Mouse (Mus musculus) MEL (cell line): ENCODE results near the gene H3f3b. TPM values are rescaled to one million over a fixed set of nuclear protein-coding genes. Genes with fewer than 3 reads are reported as not detected.

Source experiments
- DNase-seq: peaks from one replicate; pipeline ENCODE4 v3.0.0; 2011; ENCODE audit warnings: low read depth, low spot score
- H3K27ac ChIP-seq: 2 replicates; pipeline ENCODE4 v1.5.1; 2012; ENCODE audit warnings: low read depth, mild to moderate bottlenecking, control low read depth, low read length, moderate library complexity; ENCODE audit not compliant: control insufficient read depth
- H3K27me3 ChIP-seq, 2 experiments: fragments of 150-350 bp in 1 of 2; sonication (generic) in 1 of 2; 2 replicates each; pipeline ENCODE4 v1.6.1; 2012; ENCODE audit warnings: low read length in 2 of 2, mild to moderate bottlenecking in 2 of 2, improper control_type of control experiment in 1 of 2, moderate library complexity in 1 of 2; ENCODE audit not compliant: insufficient read depth in 2 of 2, control insufficient read depth in 1 of 2
- H3K36me3 ChIP-seq, 2 experiments: 2 replicates each; pipeline ENCODE4 v1.6.1; 2012 to 2014; ENCODE audit warnings: low read length in 2 of 2, improper control_type of control experiment in 1 of 2, inconsistent platforms in 1 of 2, mild to moderate bottlenecking in 1 of 2; ENCODE audit not compliant: insufficient read depth in 2 of 2, control insufficient read depth in 1 of 2
- H3K4me1 ChIP-seq, 2 experiments: fragments of 150-350 bp in 1 of 2; sonication (generic) in 1 of 2; 2 replicates each; pipeline ENCODE4 v1.6.1; 2012; ENCODE audit warnings: low read length in 2 of 2, improper control_type of control experiment in 1 of 2, mild to moderate bottlenecking in 1 of 2; ENCODE audit not compliant: insufficient read depth in 2 of 2, control insufficient read depth in 1 of 2
- H3K4me3 ChIP-seq, 2 experiments: fragments of 150-350 bp in 1 of 2; sonication (generic) in 1 of 2; 2 replicates each; pipeline ENCODE4 v1.5.1; 2012; ENCODE audit warnings: low read depth in 2 of 2, low read length in 2 of 2, mild to moderate bottlenecking in 2 of 2, moderate library complexity in 2 of 2, control low read depth in 1 of 2, improper control_type of control experiment in 1 of 2; ENCODE audit not compliant: control insufficient read depth in 1 of 2, insufficient read depth in 1 of 2
- H3K79me2 ChIP-seq: 2 replicates; pipeline ENCODE4 v1.6.1; 2012; ENCODE audit warnings: mild to moderate bottlenecking, low read length, moderate library complexity; ENCODE audit not compliant: control insufficient read depth, poor library complexity, insufficient read depth
- H3K9ac ChIP-seq: 2 replicates; pipeline ENCODE4 v1.6.1; 2012; ENCODE audit warnings: low read depth, mild to moderate bottlenecking, control low read depth, low read length, moderate library complexity; ENCODE audit not compliant: control insufficient read depth, poor library complexity, severe bottlenecking
- H3K9me3 ChIP-seq: fragments of 150-350 bp; sonication (generic); replicated peaks from 2 replicates; pipeline ENCODE4 v1.6.1; 2012; ENCODE audit warnings: mild to moderate bottlenecking, low read length, improper control_type of control experiment, moderate library complexity; ENCODE audit not compliant: insufficient read depth
- BHLHE40 ChIP-seq: IDR thresholded peaks from 2 replicates; pipeline ENCODE4 v1.6.1; 2012; ENCODE audit warnings: low read depth, mild to moderate bottlenecking, inconsistent platforms, low read length, improper control_type of control experiment, borderline replicate concordance
- CHD1 ChIP-seq: IDR thresholded peaks from 2 replicates; pipeline ENCODE4 v1.6.1; 2012; ENCODE audit warnings: low read depth, mild to moderate bottlenecking, inconsistent platforms, low read length, improper control_type of control experiment
- CTCF ChIP-seq, 3 experiments: IDR thresholded peaks in 2 of 3; conservative IDR thresholded peaks in 1 of 3; 2 replicates each; pipeline ENCODE4 v1.5.1; 2011 to 2012; ENCODE audit warnings: low read length in 3 of 3, low read depth in 2 of 3, mild to moderate bottlenecking in 2 of 3, improper control_type of control experiment in 1 of 3, inconsistent platforms in 1 of 3, mixed read lengths in 1 of 3, moderate library complexity in 1 of 3; ENCODE audit not compliant: control insufficient read depth in 1 of 3, insufficient read depth in 1 of 3, poor library complexity in 1 of 3, severe bottlenecking in 1 of 3
- ELF1 ChIP-seq: IDR thresholded peaks from 2 replicates; pipeline ENCODE4 v1.6.1; 2014; ENCODE audit warnings: low read depth, mild to moderate bottlenecking, inconsistent platforms, low read length, improper control_type of control experiment, moderate library complexity
- EP300 ChIP-seq, 2 experiments: IDR thresholded peaks; 2 replicates each; pipeline ENCODE4 v1.6.1; 2011; ENCODE audit warnings: improper control_type of control experiment in 2 of 2, low read length in 2 of 2, low read depth in 1 of 2, mild to moderate bottlenecking in 1 of 2
- JUND ChIP-seq: IDR thresholded peaks from 2 replicates; pipeline ENCODE4 v1.6.1; 2011; ENCODE audit warnings: low read depth, mild to moderate bottlenecking, improper control_type of control experiment, low read length
- KAT2A ChIP-seq: conservative IDR thresholded peaks from 2 replicates; pipeline ENCODE4 v1.6.1; 2012; ENCODE audit warnings: low read depth, low read length, improper control_type of control experiment, inconsistent platforms
- MAZ ChIP-seq: IDR thresholded peaks from 2 replicates; pipeline ENCODE4 v1.6.1; 2012; ENCODE audit warnings: low read depth, mild to moderate bottlenecking, inconsistent platforms, low read length, improper control_type of control experiment
- MXI1 ChIP-seq: IDR thresholded peaks from 2 replicates; pipeline ENCODE4 v1.6.1; 2011; ENCODE audit warnings: mild to moderate bottlenecking, low read depth, low read length, improper control_type of control experiment
- MYB ChIP-seq: IDR thresholded peaks from 2 replicates; pipeline ENCODE4 v1.6.1; 2011; ENCODE audit warnings: mild to moderate bottlenecking, low read depth, low read length, improper control_type of control experiment
- MYC ChIP-seq: IDR thresholded peaks from 2 replicates; pipeline ENCODE4 v1.6.1; 2011; ENCODE audit warnings: low read depth, mild to moderate bottlenecking, low read length, improper control_type of control experiment, moderate library complexity
- NRF1 ChIP-seq: IDR thresholded peaks from 2 replicates; pipeline ENCODE4 v1.6.1; 2014; ENCODE audit warnings: low read depth, mild to moderate bottlenecking, inconsistent platforms, low read length, improper control_type of control experiment, moderate library complexity; ENCODE audit not compliant: poor library complexity, insufficient read depth, severe bottlenecking
- POLR2A ChIP-seq, 2 experiments: IDR thresholded peaks; 2 replicates each; pipeline ENCODE4 v1.6.1; 2011 to 2012; ENCODE audit warnings: low read length in 2 of 2, mild to moderate bottlenecking in 2 of 2, control low read depth in 1 of 2, improper control_type of control experiment in 1 of 2, low read depth in 1 of 2, moderate library complexity in 1 of 2; ENCODE audit not compliant: control insufficient read depth in 1 of 2, insufficient read depth in 1 of 2, poor library complexity in 1 of 2
- POLR2AphosphoS2 ChIP-seq: IDR thresholded peaks from 2 replicates; pipeline ENCODE4 v1.6.1; 2011; ENCODE audit warnings: low read length, improper control_type of control experiment
- POLR2AphosphoS5 ChIP-seq: IDR thresholded peaks from 2 replicates; pipeline ENCODE4 v1.6.1; 2012; ENCODE audit warnings: low read depth, borderline replicate concordance, mild to moderate bottlenecking, inconsistent platforms, low read length, moderate library complexity, mixed read lengths
- RAD21 ChIP-seq: IDR thresholded peaks from 2 replicates; pipeline ENCODE4 v1.6.1; 2011; ENCODE audit warnings: mild to moderate bottlenecking, low read depth, low read length, improper control_type of control experiment
- SIN3A ChIP-seq: IDR thresholded peaks from 2 replicates; pipeline ENCODE4 v1.6.1; 2012; ENCODE audit warnings: low read length, improper control_type of control experiment, inconsistent platforms
- SMC3 ChIP-seq: IDR thresholded peaks from 2 replicates; pipeline ENCODE4 v1.6.1; 2011; ENCODE audit warnings: low read depth, low read length, improper control_type of control experiment
- TAL1 ChIP-seq: IDR thresholded peaks from 2 replicates; pipeline ENCODE4 v1.6.1; 2012; ENCODE audit warnings: mild to moderate bottlenecking, inconsistent platforms, low read length, moderate library complexity, mixed read lengths
- TBP ChIP-seq: IDR thresholded peaks from 2 replicates; pipeline ENCODE4 v1.8.0; 2011; ENCODE audit warnings: low read depth, low read length, improper control_type of control experiment
- TCF12 ChIP-seq: IDR thresholded peaks from 2 replicates; pipeline ENCODE4 v1.6.1; 2014; ENCODE audit warnings: low read depth, mild to moderate bottlenecking, inconsistent platforms, low read length, improper control_type of control experiment, moderate library complexity
- USF1 ChIP-seq: IDR thresholded peaks from 2 replicates; pipeline ENCODE4 v1.6.1; 2014; ENCODE audit warnings: low read depth, mild to moderate bottlenecking, inconsistent platforms, low read length, improper control_type of control experiment, moderate library complexity
- ZNF384 ChIP-seq: IDR thresholded peaks from 2 replicates; pipeline ENCODE4 v1.6.1; 2012; ENCODE audit warnings: low read depth, mild to moderate bottlenecking, inconsistent platforms, low read length, improper control_type of control experiment
- polyA plus RNA-seq, 2 experiments: library from polyadenylated mRNA; stranded (reverse) in 1 of 2; unstranded in 1 of 2; fragments of >175 nt in 1 of 2; fragments of >200 nt in 1 of 2; gene quantifications; 2 replicates each; pipeline versions ENCODE4 v1.2.1 to v1.2.4; 2012; ENCODE audit warnings: low replicate concordance in 2 of 2, low read depth in 1 of 2; ENCODE audit not compliant: insufficient read length in 2 of 2, insufficient read depth in 1 of 2, missing spikeins in 1 of 2
- total RNA-seq: library from RNA; depleted of rRNA; stranded (reverse); fragments of 300-350 nt; gene quantifications from 2 replicates; pipeline ENCODE4 v1.2.3, GENCODE M21; 2012

H3f3b gene
- total and polyA plus RNA-seq, 3 experiments, result 96.6 to 767 (median 498) TPM

GRCm38 (mm10) chr11:116004186-116004823 is 23.5 kb downstream of the H3f3b start (continued):
- TF ChIP-seq CHD1 (no peak), SMC3 (no peak)

DNA sequence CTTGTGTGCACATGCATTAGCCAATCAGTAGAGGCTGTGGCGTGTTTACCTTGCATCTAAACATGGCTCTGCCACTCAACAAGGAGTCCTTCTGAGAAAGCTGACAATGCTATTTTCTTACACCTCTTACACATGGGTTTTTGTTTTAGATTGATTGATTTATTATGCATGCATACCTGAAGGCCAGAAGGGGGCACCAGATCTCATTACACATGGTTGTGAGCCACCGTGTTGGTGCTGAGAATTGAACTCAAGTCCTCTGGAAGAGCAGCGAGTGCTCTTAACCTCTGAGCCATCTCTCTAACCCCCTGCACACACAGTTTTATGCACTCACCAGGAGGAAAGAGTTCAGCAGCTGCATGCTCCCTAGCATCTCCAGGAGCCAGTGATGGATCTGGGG is 24.9 kb downstream of the H3f3b start:
- no peak overlapping the region for H3K4me3 ChIP-seq
- TF ChIP-seq MXI1, result no peak
- no peak for TF ChIP-seq KAT2A
- TF ChIP-seq CTCF (IDR thresholded peaks at IDR 0.05 in 2 of 3, conservative IDR thresholded peaks at IDR 0.05 in 1 of 3; ENCODE audit: control insufficient read depth in 1 of 3, insufficient read depth in 1 of 3, low read depth in 2 of 3, low read length in 3 of 3, poor library complexity in 1 of 3, severe bottlenecking in 1 of 3), result peak; percentile 37 to 54 (median 50); a peak in 5 of 6 replicates
- TF ChIP-seq MAZ, result no peak
- TF ChIP-seq NRF1, result no peak
- peak; percentile 38; the same call in 1 of the 2 replicates for TF ChIP-seq SMC3
- TF ChIP-seq RAD21, result peak; percentile 29
- H3K9me3 ChIP-seq, result no peaks in the 10 kb centered on the region
- H3K27ac ChIP-seq, result no peak overlapping the region
- peak; percentile 63 for DNase-seq
- H3K27me3 ChIP-seq, result no peaks in the 10 kb centered on the region
- peaks cover 6 to 23% of the 10 kb centered on the region in 2 experiments for H3K4me1 ChIP-seq
- no peak overlapping the region for H3K9ac ChIP-seq
- peaks cover 0 to 11% of the 10 kb centered on the region in 2 experiments; a peak in 2 of 4 replicates for H3K36me3 ChIP-seq
- H3K79me2 ChIP-seq, result no peaks in the 10 kb centered on the region; the same call in 1 of the 2 replicates

GRCm38 (mm10) chr11:116001725-116002124 is 26.0 kb downstream of the H3f3b start:
- Histone ChIP-seq H3K27me3 (no peaks in the 10 kb centered on the region), H3K27ac (no peak overlapping the region), H3K9me3 (no peaks in the 10 kb centered on the region), H3K36me3 (peaks cover 0 to 11% of the 10 kb centered on the region in 2 experiments; a peak in 2 of 4 replicates), H3K4me3 (no peak overlapping the region), H3K9ac (no peak overlapping the region), H3K79me2 (no peaks in the 10 kb centered on the region; the same call in 1 of the 2 replicates), H3K4me1 (peaks cover 6 to 23% of the 10 kb centered on the region in 2 experiments)
- TF ChIP-seq ZNF384, result no peak
- TF ChIP-seq EP300 (IDR thresholded peaks at IDR 0.05; ENCODE audit: low read depth in 1 of 2, low read length in 2 of 2), result no peak
- TF ChIP-seq POLR2A (IDR thresholded peaks at IDR 0.05; ENCODE audit: control insufficient read depth in 1 of 2, insufficient read depth in 1 of 2, low read depth in 1 of 2, low read length in 2 of 2, poor library complexity in 1 of 2), result no peak
- TF ChIP-seq POLR2AphosphoS2, result no peak
- no peak for TF ChIP-seq BHLHE40
- no peak for TF ChIP-seq MAZ
- no peak for TF ChIP-seq SMC3
- no peak for TF ChIP-seq ELF1
- TF ChIP-seq TBP, result no peak
- no peak for TF ChIP-seq TAL1
- no peak for TF ChIP-seq NRF1
- no peak for TF ChIP-seq SIN3A
- TF ChIP-seq MYB, result no peak
- TF ChIP-seq MYC, result no peak
- TF ChIP-seq JUND, result no peak
- no peak for TF ChIP-seq TCF12
- no peak for TF ChIP-seq KAT2A
- TF ChIP-seq USF1, result no peak
- no peak for TF ChIP-seq POLR2AphosphoS5
- DNase-seq, result no peak
